Mouse (Mus musculus) erythroblast, embryonic 14.5 days (primary cell): ENCODE results near the gene Pdcl2. TPM values are rescaled to one million over a fixed set of nuclear protein-coding genes. Genes with fewer than 3 reads are reported as not detected.

Experiments used
- H3K27me3 ChIP-seq: 2 replicates; pipeline ENCODE4 v1.6.1; 2012; ENCODE audit warnings: inconsistent platforms; ENCODE audit not compliant: control insufficient read depth
- H3K36me3 ChIP-seq: 2 replicates; pipeline ENCODE4 v1.6.1; 2012; ENCODE audit warnings: mild to moderate bottlenecking, inconsistent platforms; ENCODE audit not compliant: control insufficient read depth
- H3K4me1 ChIP-seq: 2 replicates; pipeline ENCODE4 v1.6.1; 2012; ENCODE audit warnings: inconsistent platforms; ENCODE audit not compliant: control insufficient read depth
- H3K4me3 ChIP-seq: replicated peaks from 2 replicates; pipeline ENCODE3; 2012; ENCODE audit warnings: moderate library complexity, mild to moderate bottlenecking, inconsistent platforms
- H3K9me3 ChIP-seq: 2 replicates; pipeline ENCODE4 v1.6.1; 2012; ENCODE audit warnings: low read length, inconsistent platforms, mixed read lengths; ENCODE audit not compliant: control insufficient read depth
- GATA1 ChIP-seq: IDR thresholded peaks from 2 replicates; pipeline ENCODE4 v1.6.1; 2012; ENCODE audit warnings: low read length, inconsistent platforms, mixed read lengths
- TAL1 ChIP-seq: IDR thresholded peaks from 3 replicates; pipeline ENCODE4 v1.6.1; 2012; ENCODE audit warnings: low read length, inconsistent platforms, mixed read lengths
- polyA plus RNA-seq: library from polyadenylated mRNA; stranded (reverse); fragments of >175 nt; gene quantifications from 2 replicates; pipeline ENCODE4 v1.2.3, GENCODE M21; 2012

Pdcl2 gene
- polyA plus RNA-seq, 1 experiment: not detected

DNA sequence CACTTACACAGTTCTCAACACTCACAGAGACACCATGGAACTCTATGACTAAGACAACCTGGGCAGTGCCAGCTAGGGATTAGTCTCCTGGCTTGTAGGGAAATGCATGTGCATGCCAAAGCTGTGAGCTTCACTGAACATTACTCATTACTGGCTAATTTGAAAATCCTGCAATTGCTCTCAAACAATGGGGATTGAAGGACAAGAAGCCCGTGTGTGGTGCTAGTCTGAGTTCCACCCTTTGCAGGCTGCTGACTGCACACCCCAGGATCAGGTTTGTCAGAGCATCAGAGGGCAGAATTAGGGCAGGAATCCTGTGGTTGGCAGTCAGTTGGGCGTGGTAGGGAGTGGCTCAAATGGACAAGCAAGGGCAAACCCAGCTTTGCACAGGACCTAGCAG, 15.2 kb upstream of the Pdcl2 start:
- no peak for TF ChIP-seq GATA1
- TF ChIP-seq TAL1: no peak
- Histone ChIP-seq H3K4me3 (no peak overlapping the region), H3K27me3 (no peaks in the 10 kb centered on the region), H3K4me1 (no peaks in the 10 kb centered on the region), H3K9me3 (no peaks in the 10 kb centered on the region), H3K36me3 (no peaks in the 10 kb centered on the region)

DNA sequence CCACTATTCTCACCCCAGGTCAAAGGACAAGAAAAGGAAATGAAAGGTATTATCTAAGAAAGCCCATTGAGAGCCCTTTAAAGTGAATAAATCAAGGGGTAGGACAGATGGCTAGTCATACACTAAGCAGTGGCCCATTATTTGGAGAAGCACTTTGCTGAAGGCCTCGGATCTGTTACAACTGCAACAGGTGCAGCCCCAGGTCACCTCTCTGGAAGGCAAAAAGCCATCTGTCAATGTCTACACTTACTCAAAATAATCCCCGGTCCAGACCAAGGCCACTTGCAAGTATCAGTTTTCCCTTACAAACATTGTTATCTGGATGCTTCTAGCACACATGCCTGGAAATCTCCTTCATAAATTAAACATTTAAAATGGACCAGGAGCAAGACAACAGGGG, 10.0 kb upstream of the Pdcl2 start:
- Histone ChIP-seq H3K9me3 (no peaks in the 10 kb centered on the region), H3K4me1 (no peaks in the 10 kb centered on the region), H3K36me3 (no peaks in the 10 kb centered on the region), H3K4me3 (no peak overlapping the region), H3K27me3 (no peaks in the 10 kb centered on the region)
- TF ChIP-seq GATA1 (no peak), TAL1 (no peak)

DNA sequence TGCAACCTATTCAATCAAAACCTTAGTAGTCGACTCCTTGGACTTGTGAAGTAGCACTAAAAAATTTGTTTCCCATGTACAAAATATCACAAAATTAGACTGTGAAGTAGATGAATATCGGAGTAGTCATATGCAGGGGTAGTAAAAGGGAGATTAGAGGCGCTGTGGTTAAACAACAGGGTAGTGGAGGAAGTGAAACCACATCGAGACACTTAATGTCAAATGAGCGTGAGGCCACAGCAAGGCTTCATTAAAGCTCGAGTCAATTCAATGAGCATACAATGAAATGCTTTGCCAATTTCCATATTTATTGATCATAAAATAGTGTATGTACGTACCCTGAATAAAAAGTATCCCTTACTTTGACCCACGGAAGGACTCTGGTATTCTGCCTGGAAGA, 6.1 kb upstream of the Pdcl2 start:
- H3K27me3 ChIP-seq: no peaks in the 10 kb centered on the region
- H3K4me3 ChIP-seq: no peak overlapping the region

DNA sequence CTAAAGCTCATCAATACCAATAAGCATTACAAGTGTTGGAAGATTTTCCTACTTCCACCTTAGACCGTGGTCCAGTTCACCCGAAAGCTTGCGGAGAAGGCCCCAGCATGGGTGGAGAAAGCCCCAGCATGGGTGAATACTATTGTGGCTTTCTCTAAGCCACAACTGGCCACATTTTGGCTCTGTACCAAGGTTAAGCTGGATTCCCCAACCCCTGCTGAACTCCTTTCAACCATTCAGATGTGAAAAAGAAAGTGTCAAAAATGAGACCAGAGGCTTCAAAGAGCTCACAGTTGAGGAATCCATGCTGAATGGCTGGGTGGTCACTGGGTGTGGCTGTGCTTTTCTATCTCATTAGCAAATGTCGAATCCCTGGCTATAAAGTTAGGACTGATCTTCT, 2.9 kb upstream of the Pdcl2 start:
- Histone ChIP-seq H3K36me3 (no peaks in the 10 kb centered on the region), H3K4me1 (no peaks in the 10 kb centered on the region), H3K9me3 (0 out of 2 replicates have a peak, but pooled peaks cover 2% of the 10 kb centered on the region), H3K4me3 (no peak overlapping the region), H3K27me3 (no peaks in the 10 kb centered on the region)
- TF ChIP-seq TAL1: no peak
- TF ChIP-seq GATA1: no peak

More for the DNA sequence above, 6.1 kb upstream of the Pdcl2 start:
- Histone ChIP-seq H3K36me3 (no peaks in the 10 kb centered on the region), H3K4me1 (no peaks in the 10 kb centered on the region), H3K9me3 (no peaks in the 10 kb centered on the region)
- no peak for TF ChIP-seq GATA1
- TF ChIP-seq TAL1: no peak

DNA sequence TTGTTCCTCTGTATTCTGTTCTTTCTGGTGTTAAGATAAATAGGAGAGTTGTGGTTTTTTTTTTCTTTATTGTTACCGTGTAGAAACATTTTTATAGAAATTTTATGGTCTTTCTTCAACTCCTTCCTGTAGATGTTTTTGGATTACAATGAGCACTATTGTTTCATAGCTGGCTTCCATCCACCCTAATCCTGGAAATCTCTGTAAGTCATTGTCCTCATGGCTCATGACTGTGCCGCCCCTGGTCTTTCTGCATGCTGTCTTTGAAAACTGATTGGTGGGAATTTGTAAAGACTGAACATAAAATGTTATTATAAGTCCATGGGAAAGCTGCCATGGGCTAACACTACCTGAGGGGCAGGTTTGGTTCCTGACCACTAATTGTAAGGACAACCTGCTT, 3.7 kb downstream of the Pdcl2 start:
- 0 out of 2 replicates have a peak, but pooled peaks cover 2% of the 10 kb centered on the region for H3K9me3 ChIP-seq
- TF ChIP-seq TAL1 (no peak), GATA1 (no peak)
- H3K36me3 ChIP-seq: no peaks in the 10 kb centered on the region
- H3K27me3 ChIP-seq: no peaks in the 10 kb centered on the region
- no peak overlapping the region for H3K4me3 ChIP-seq
- H3K4me1 ChIP-seq: no peaks in the 10 kb centered on the region

DNA sequence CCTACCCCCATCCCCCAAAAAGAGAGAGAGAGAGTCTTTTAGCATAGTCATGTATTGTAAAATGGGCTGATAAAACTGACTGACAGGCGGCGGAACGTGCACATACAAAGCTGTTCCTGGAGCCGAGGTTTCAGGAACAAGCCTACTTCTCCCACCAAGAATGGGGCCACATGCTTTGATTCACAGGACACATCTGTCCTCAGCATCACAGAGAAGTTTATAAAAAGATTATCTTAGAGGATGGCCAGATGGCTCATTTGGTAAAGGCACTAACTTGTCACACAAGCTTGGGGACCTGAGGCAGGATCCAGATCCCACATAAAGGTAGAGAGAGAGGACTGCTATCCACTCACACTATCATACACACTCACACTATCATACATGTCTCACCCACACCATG, 5.8 kb downstream of the Pdcl2 start:
- Histone ChIP-seq H3K27me3 (no peaks in the 10 kb centered on the region), H3K36me3 (no peaks in the 10 kb centered on the region), H3K4me3 (no peak overlapping the region), H3K9me3 (0 out of 2 replicates have a peak, but pooled peaks cover 2% of the 10 kb centered on the region), H3K4me1 (no peaks in the 10 kb centered on the region)
- TF ChIP-seq GATA1 (no peak), TAL1 (no peak)

DNA sequence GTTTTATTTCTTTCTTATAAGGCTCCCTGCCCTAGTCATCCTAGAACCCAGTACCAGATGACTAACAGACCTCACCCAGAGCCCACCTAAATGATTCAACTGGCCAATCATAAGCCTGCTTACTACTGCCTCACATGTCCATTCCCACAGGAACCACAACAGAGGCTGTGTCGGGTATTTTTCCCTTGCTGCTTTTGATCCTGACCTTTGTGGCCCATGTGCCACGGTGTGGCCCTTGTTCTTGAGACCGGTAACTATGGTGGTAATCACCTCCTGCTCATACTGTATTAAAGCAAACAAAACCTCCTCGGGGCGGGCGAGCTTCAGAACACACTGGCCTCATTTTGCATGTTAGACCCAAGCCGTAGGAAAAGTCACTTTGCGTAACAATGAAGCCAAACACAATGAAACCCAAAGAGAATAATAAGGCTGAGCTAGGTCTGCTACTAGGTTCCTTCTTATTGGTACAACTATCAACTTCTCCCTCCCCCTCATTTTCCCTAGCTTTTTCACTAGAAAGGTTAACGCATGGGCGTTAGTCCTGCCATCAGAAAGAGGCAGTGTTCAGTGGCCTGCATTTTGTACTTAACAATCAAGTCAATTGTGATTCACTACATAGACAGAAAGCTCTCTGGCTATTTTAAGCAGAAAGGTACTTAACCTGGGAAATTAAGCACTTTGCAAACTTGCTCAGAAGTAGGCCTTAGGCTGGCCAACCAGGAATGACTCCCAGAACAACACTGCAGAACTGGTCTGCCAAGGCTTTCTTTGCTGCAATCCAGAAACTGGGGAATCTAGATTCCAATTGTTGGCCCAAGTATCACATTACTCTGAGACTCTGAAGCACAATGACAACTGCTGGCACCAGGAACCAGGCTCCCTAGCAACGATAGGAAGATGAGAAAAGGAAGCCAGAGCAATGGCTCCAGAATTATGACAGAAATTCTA, 9.4 kb downstream of the Pdcl2 start:
- no peak for TF ChIP-seq GATA1
- no peak for TF ChIP-seq TAL1
- Histone ChIP-seq H3K27me3 (peaks cover 2% of the 10 kb centered on the region; the same call in 1 of the 2 replicates), H3K4me1 (no peaks in the 10 kb centered on the region), H3K36me3 (no peaks in the 10 kb centered on the region), H3K9me3 (no peaks in the 10 kb centered on the region), H3K4me3 (no peak overlapping the region)

DNA sequence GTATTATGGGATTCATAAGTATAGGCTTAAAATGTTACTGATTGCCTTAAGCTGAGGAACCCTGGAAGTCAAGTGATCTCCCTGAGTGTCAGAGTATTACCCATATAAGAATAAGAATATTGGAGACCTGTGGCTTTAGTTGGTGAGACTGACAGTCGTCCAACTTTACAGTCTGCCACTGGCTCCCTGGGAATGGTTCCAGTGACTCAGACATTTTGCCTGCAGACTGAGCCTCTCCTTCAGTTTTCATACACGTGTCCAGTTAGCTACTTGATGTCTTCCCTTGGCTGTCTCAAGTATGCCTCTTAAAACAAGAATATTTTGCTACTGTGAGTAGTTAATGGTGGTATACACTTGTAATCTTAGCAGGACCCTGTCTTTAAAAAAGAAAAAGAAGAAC, 22.8 kb downstream of the Pdcl2 start:
- Histone ChIP-seq H3K9me3 (no peaks in the 10 kb centered on the region), H3K27me3 (peaks cover 32% of the 10 kb centered on the region), H3K4me3 (no peak overlapping the region), H3K4me1 (peaks cover 19% of the 10 kb centered on the region), H3K36me3 (no peaks in the 10 kb centered on the region)
- TF ChIP-seq GATA1 (no peak), TAL1 (no peak)

DNA sequence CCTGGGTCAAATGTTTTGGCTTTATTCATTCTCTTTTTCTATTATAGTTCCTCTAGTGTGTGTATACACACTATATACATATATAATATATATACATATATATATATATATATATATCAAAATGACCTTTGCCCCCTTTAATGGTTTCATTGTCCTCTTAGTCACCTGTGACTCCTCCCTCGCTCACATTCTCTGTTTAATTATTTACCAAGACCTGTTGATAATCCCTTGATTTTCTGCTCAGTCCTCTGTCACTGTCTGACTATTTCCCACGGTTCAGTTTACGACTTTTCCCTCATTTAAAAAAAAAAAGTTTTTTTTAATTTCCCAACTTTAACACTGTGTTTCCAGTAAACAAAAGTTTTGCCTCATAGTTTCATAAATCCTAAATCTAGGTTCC, 24.7 kb downstream of the Pdcl2 start:
- TF ChIP-seq GATA1: no peak
- no peak for TF ChIP-seq TAL1
- Histone ChIP-seq H3K36me3 (no peaks in the 10 kb centered on the region), H3K9me3 (no peaks in the 10 kb centered on the region), H3K27me3 (peaks cover 32% of the 10 kb centered on the region), H3K4me3 (no peak overlapping the region), H3K4me1 (peaks cover 23% of the 10 kb centered on the region)

DNA sequence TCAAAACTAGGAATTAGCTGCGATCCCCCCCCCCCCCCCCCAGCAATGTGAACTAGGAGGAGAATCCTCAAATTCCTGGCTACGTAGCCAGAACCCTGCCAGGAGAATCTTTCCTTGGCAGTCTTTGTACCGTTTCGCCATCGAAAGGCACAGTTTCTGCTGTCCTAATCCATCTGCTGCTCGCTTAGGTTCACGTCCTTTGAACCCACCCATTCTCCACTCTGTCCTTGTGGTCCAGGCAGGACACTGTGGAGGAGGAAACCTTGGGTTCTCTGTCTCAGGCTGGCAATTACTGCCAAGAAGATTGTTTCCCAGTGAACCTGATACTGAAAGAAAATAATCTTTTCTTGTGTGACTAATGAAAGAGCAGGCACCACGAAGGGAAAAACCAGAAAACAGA, 25.3 kb downstream of the Pdcl2 start:
- Histone ChIP-seq H3K9me3 (no peaks in the 10 kb centered on the region), H3K4me1 (peaks cover 23% of the 10 kb centered on the region), H3K4me3 (peak overlapping the region; percentile 4), H3K27me3 (peaks cover 32% of the 10 kb centered on the region), H3K36me3 (no peaks in the 10 kb centered on the region)
- TF ChIP-seq GATA1: no peak
- TF ChIP-seq TAL1: no peak
